Mouse (Mus musculus) liver, postnatal 0 days (tissue): ENCODE measurements at regions not wholly inside any gene's neighbourhood (a gene's known extent, or its start where the extent isn't known, plus 50 kb on each side); places are given as distances from the start of the nearest gene placed in this dataset.

Experiments
- CTCF ChIP-seq: sonication (generic); IDR thresholded peaks from 2 replicates; pipeline ENCODE4 v1.5.1; 2016; ENCODE audit warnings: antibody characterized with exemption, low read depth
- EP300 ChIP-seq: IDR thresholded peaks from 2 replicates; pipeline ENCODE4 v1.6.1; 2016; ENCODE audit warnings: antibody characterized with exemption, low read depth, mild to moderate bottlenecking

- TF ChIP-seq EP300 (no peak), CTCF (no peak)
These were observed 175.8 kb downstream of the Spata18 start for GRCm38 (mm10) chr5:73826941-73827340.
